Mouse (Mus musculus): ENCODE results near the gene Fam122b. TPM values are rescaled to one million over a fixed set of nuclear protein-coding genes. Genes with fewer than 3 reads are reported as not detected.

Gene Fam122b
- polyA plus RNA-seq, 2 experiments: 15.3 to 19.9 TPM

- Histone ChIP-seq H3K36me3 (ENCODE audit: control insufficient read depth, insufficient read depth, low read length) (no peaks in the 10 kb centered on the region), H3K9me3 (ENCODE audit: control insufficient read depth, low read length) (no peaks in the 10 kb centered on the region), H3K9ac (ENCODE audit: low read depth, low read length, severe bottlenecking) (no peak overlapping the region), H3K4me2 (replicated peaks; ENCODE audit: low read depth, low read length, severe bottlenecking) (no peak overlapping the region), H3K27me3 (ENCODE audit: control insufficient read depth, insufficient read depth, low read length) (no peaks in the 10 kb centered on the region), H3K4me3 (replicated peaks; ENCODE audit: low read length) (no peak overlapping the region), H3K27ac (replicated peaks; ENCODE audit: low read depth, low read length) (peak overlapping the region; percentile 39), H3K4me1 (ENCODE audit: control insufficient read depth, insufficient read depth, low read length) (no peaks in the 10 kb centered on the region)
- TF ChIP-seq POLR2A (IDR thresholded peaks at IDR 0.05; ENCODE audit: borderline replicate concordance, extremely low read depth, insufficient read depth, insufficient read length): no peak
- ATAC-seq (ENCODE audit: low FRiP score, low read depth) (peak; percentile 53; the same call in 1 of the 2 replicates), DNase-seq (ENCODE audit: low spot score) (peak; percentile 54)
- 24% methylated on average over 4 of the region's 4 CpGs for WGBS
Observed at GRCm38 (mm10) chrX:53233689-53234088, 35.9 kb downstream of the Fam122b start.

GRCm38 (mm10) chrX:53231965-53232364, 37.6 kb downstream of the Fam122b start:
- Histone ChIP-seq H3K4me2 (replicated peaks; ENCODE audit: low read depth, low read length, severe bottlenecking) (peak overlapping the region; percentile 46), H3K36me3 (ENCODE audit: control insufficient read depth, insufficient read depth, low read length) (no peaks in the 10 kb centered on the region), H3K4me1 (ENCODE audit: control insufficient read depth, insufficient read depth, low read length) (no peaks in the 10 kb centered on the region), H3K27ac (replicated peaks; ENCODE audit: low read depth, low read length) (peak overlapping the region; percentile 63), H3K4me3 (replicated peaks; ENCODE audit: low read length) (peak overlapping the region; percentile 16), H3K27me3 (ENCODE audit: control insufficient read depth, insufficient read depth, low read length) (no peaks in the 10 kb centered on the region), H3K9ac (ENCODE audit: low read depth, low read length, severe bottlenecking) (peak overlapping the region; percentile 36; the same call in 1 of the 2 replicates), H3K9me3 (ENCODE audit: control insufficient read depth, low read length) (no peaks in the 10 kb centered on the region)
- 34% methylated on average over 13 of the region's 13 CpGs for WGBS
- ATAC-seq (ENCODE audit: low FRiP score, low read depth) (peak; percentile 23; the same call in 1 of the 2 replicates), DNase-seq (ENCODE audit: low spot score) (peak; percentile 23)
- TF ChIP-seq POLR2A (IDR thresholded peaks at IDR 0.05; ENCODE audit: borderline replicate concordance, extremely low read depth, insufficient read depth, insufficient read length): no peak

- Histone ChIP-seq H3K4me1 (ENCODE audit: control insufficient read depth, insufficient read depth, low read length) (no peaks in the 10 kb centered on the region; the same call in 1 of the 2 replicates), H3K27ac (replicated peaks; ENCODE audit: low read depth, low read length) (no peak overlapping the region; the same call in 1 of the 2 replicates), H3K36me3 (ENCODE audit: control insufficient read depth, insufficient read depth, low read length) (no peaks in the 10 kb centered on the region), H3K4me2 (replicated peaks; ENCODE audit: low read depth, low read length, severe bottlenecking) (no peak overlapping the region), H3K9ac (ENCODE audit: low read depth, low read length, severe bottlenecking) (no peak overlapping the region), H3K9me3 (ENCODE audit: control insufficient read depth, low read length) (no peaks in the 10 kb centered on the region), H3K4me3 (replicated peaks; ENCODE audit: low read length) (no peak overlapping the region), H3K27me3 (ENCODE audit: control insufficient read depth, insufficient read depth, low read length) (no peaks in the 10 kb centered on the region)
- no peak for DNase-seq (ENCODE audit: low spot score)
- 59% methylated on average over 6 of the region's 6 CpGs for WGBS
- no peak for ATAC-seq (ENCODE audit: low FRiP score, low read depth)
- TF ChIP-seq POLR2A (IDR thresholded peaks at IDR 0.05; ENCODE audit: borderline replicate concordance, extremely low read depth, insufficient read depth, insufficient read length): no peak
Observed at GRCm38 (mm10) chrX:53224353-53224944, 45.2 kb downstream of the Fam122b start.

- Histone ChIP-seq H3K9ac (ENCODE audit: low read depth, low read length, severe bottlenecking) (no peak overlapping the region), H3K27me3 (ENCODE audit: control insufficient read depth, insufficient read depth, low read length) (no peaks in the 10 kb centered on the region), H3K27ac (replicated peaks; ENCODE audit: low read depth, low read length) (peak overlapping the region; percentile 26; the same call in 1 of the 2 replicates), H3K36me3 (ENCODE audit: control insufficient read depth, insufficient read depth, low read length) (no peaks in the 10 kb centered on the region), H3K4me1 (ENCODE audit: control insufficient read depth, insufficient read depth, low read length) (no peaks in the 10 kb centered on the region; the same call in 1 of the 2 replicates), H3K9me3 (ENCODE audit: control insufficient read depth, low read length) (no peaks in the 10 kb centered on the region), H3K4me2 (replicated peaks; ENCODE audit: low read depth, low read length, severe bottlenecking) (no peak overlapping the region), H3K4me3 (replicated peaks; ENCODE audit: low read length) (no peak overlapping the region)
- peak; percentile 79 for ATAC-seq (ENCODE audit: low FRiP score, low read depth)
- no peak for TF ChIP-seq POLR2A (IDR thresholded peaks at IDR 0.05; ENCODE audit: borderline replicate concordance, extremely low read depth, insufficient read depth, insufficient read length)
- peak; percentile 58 for DNase-seq (ENCODE audit: low spot score)
- WGBS: 65% methylated on average over 9 of the region's 9 CpGs
Observed at GRCm38 (mm10) chrX:53220855-53221254, 48.8 kb downstream of the Fam122b start.

GRCm38 (mm10) chrX:53214557-53215229, 54.9 kb downstream of the Fam122b start:
- H3K4me2 ChIP-seq (replicated peaks; ENCODE audit: low read depth, low read length, severe bottlenecking): no peak overlapping the region
- peak; percentile 28 for DNase-seq (ENCODE audit: low spot score)
- H3K4me3 ChIP-seq (replicated peaks; ENCODE audit: low read length): no peak overlapping the region
- no peaks in the 10 kb centered on the region for H3K9me3 ChIP-seq (ENCODE audit: control insufficient read depth, low read length)
- no peak overlapping the region for H3K9ac ChIP-seq (ENCODE audit: low read depth, low read length, severe bottlenecking)
- no peak overlapping the region for H3K27ac ChIP-seq (replicated peaks; ENCODE audit: low read depth, low read length)
- no peaks in the 10 kb centered on the region for H3K36me3 ChIP-seq (ENCODE audit: control insufficient read depth, insufficient read depth, low read length)
- WGBS: 39% methylated on average over 7 of the region's 7 CpGs
- no peaks in the 10 kb centered on the region for H3K27me3 ChIP-seq (ENCODE audit: control insufficient read depth, insufficient read depth, low read length)
- ATAC-seq (ENCODE audit: low FRiP score, low read depth): no peak
- TF ChIP-seq POLR2A (IDR thresholded peaks at IDR 0.05; ENCODE audit: borderline replicate concordance, extremely low read depth, insufficient read depth, insufficient read length): no peak
- peaks cover 11% of the 10 kb centered on the region for H3K4me1 ChIP-seq (ENCODE audit: control insufficient read depth, insufficient read depth, low read length)

Data from limb, embryonic 14.5 days (tissue).